Mouse (Mus musculus) skeletal muscle tissue, postnatal 0 days (tissue): ENCODE results near the gene Abi3. TPM values are rescaled to one million over a fixed set of nuclear protein-coding genes. Genes with fewer than 3 reads are reported as not detected.

Source experiments
- polyA plus RNA-seq: library from polyadenylated mRNA; unstranded; fragments of >200 nt; fragmentation: Nextera tagmentation; extraction: Ambion mirVana; gene quantifications from 2 replicates; pipeline ENCODE4 v1.2.1, GENCODE M21; 2015

Gene Abi3
- 5.6 and 6.0 TPM in 2 replicates for polyA plus RNA-seq

DNA sequence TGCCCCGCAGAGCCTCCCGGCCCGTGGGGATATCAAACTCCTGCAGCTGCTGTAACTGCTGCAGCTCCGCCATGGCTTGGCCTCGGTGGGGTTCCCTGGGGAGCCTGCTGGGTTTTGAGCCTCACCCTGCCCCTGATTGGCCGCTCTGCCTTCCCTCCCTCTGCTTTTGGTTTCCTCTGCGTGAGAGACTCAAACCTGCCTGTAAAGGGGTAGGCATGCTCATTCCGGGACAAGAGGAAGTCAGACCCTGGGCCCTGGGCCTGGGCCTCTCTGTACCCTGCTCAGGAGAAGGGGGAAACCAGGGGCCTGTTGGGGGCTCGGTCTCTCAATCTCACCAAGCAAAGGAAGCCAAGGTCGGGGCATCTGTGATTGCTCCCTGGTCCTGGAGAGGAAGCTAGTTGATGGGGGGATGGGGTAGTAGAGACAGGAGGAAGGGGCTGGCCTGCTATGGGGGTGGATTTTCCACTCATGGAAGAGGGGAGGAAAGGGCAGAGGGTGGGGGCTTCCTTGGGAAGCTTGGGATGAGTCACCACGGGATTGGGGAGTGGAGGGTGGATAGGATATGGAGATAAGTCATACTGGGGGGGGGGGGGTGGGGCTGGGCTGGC is at the start of gene Abi3:
Abi3 (minus strand) TSS at position 403 of the 608 bp plus-strand sequence.

DNA sequence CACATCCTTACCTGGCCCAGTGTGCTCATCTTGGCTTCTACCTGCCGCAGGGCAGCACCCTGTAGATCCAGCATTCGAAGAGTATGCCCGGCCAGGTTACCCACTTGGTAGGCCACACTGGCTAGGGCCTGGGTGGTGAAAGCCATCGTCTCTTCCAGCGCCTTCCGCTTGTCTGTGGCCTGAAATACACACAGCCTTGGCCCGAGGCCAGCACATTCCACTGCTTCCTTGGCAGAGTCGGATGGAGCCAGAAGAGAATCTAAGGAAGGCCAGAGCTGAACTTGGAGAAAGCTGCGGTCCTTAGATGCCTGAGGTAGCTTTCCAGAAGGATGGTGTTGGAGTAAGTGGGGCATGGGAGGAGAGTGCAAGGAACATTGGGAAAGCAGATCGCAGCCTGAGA is 5.2 kb downstream of the Abi3 start, which contains the start of gene Gngt2:
Gngt2 (plus strand) TSS at position 158 of the 400 bp plus-strand sequence.

DNA sequence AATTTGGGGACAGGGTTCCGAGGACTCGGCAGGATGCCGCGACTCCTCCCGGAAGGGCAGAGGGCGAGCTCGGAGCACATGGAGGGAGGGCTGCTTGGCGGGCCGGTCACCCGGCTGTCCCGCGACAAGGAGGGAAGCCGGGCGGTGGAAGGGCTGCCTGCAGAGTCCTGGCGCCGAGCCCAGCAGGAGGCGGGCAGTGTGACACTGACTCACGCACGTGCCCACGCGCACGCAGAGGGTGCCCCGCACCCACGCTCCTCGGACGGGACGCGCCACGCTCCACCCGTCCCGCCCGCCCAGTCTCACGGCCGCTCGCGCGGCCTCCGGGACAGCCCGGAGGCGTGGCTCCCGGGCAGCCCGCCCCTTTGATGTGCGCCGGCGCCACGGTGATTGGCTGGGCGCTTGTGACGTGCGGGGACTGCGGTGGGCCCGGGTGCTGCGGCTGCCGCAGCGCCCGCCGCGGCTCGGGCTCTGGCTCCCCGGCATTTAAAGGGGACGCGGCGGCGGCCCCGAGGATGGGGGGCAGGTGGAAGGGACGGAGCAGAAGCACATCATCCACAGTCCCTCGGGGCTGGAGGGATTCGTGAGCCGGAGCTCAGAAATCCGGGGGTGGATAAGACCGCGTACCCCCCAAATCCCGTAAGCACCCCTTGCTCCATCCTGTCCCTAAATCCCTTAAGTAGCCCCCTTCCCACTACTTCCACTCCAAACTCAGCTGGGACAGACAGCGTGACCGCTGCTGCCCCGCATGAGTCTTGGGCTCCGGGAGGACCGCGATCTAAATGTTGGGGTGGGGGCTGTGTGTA is 18.0 kb downstream of the Abi3 start, which contains the start of gene Phospho1:
Phospho1 (plus strand) TSS at position 429 of the 806 bp plus-strand sequence.

Other genes starting within 250 kb of the Abi3 start
- 251 and 253 TPM in 2 replicates for gene Phb, start 175.5 kb downstream of the Abi3 start, polyA plus RNA-seq
- gene Zfp652, start 129.8 kb downstream of the Abi3 start, polyA plus RNA-seq, result 10.6 TPM in 2 replicates
- gene B130006D01Rik, start 118.9 kb downstream of the Abi3 start, polyA plus RNA-seq, result 0.37 and 0.49 TPM in 2 replicates
- gene Phospho1, start 18.0 kb downstream of the Abi3 start, polyA plus RNA-seq, result 7.7 and 7.8 TPM in 2 replicates
- gene Gngt2, start 5.3 kb downstream of the Abi3 start, polyA plus RNA-seq, result 19.1 and 19.4 TPM in 2 replicates
- gene B4galnt2, start 72.4 kb upstream of the Abi3 start, polyA plus RNA-seq, result not detected in 2 replicates
- 5.5 and 6.2 TPM in 2 replicates for gene Igf2bp1, start 163.5 kb upstream of the Abi3 start, polyA plus RNA-seq
- not detected in 2 replicates for gene Gip, start 182.1 kb upstream of the Abi3 start, polyA plus RNA-seq
- 40.6 and 49.3 TPM in 2 replicates for gene Snf8, start 192.4 kb upstream of the Abi3 start, polyA plus RNA-seq
- gene Ube2z, start 222.9 kb upstream of the Abi3 start, polyA plus RNA-seq, result 17.8 and 18.8 TPM in 2 replicates
- 2,104 and 2,569 TPM in 2 replicates for gene Atp5g1, start 233.2 kb upstream of the Abi3 start, polyA plus RNA-seq